Mouse (Mus musculus): ENCODE measurements around the gene Pdhx.

DNA sequence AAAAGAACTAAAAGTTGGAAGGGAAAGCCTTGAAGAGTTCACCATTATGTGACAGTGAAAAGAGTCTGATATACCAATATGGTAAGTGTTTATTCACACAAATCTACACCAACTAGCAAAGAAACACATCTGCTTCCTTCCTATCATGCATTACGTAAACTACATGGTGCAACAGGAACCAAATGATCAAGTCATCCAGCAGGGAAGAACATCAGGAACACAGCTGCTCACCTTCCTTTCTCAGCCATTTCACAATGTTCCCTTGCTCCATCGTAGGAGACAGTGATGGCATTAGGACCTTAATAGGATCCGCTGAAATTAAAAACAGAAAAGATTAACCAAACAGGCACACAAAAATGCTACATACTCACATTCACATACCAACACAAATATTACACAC lies 15.0 kb downstream of the Pdhx start:
- no peak for TF ChIP-seq GATA1 (IDR thresholded peaks at IDR 0.05; ENCODE audit: borderline replicate concordance, low read length)
- no peak for TF ChIP-seq FLI1 (IDR thresholded peaks at IDR 0.05; ENCODE audit: low read length)

Measured in megakaryocyte, embryonic 14.5 days (primary cell).